Mouse (Mus musculus) CH12.LX (cell line): ENCODE measurements around the gene Retreg2. TPM values are rescaled to one million over a fixed set of nuclear protein-coding genes. Genes with fewer than 3 reads are reported as not detected.

Experiments
- DNase-seq: peaks from one replicate; pipeline ENCODE4 v3.0.0-alpha.2; 2013; ENCODE audit errors: extremely low read depth
- H3K27ac ChIP-seq: 2 replicates; pipeline ENCODE4 v1.5.1; 2012; ENCODE audit warnings: low read depth, mild to moderate bottlenecking, control low read depth, moderate library complexity; ENCODE audit not compliant: insufficient read depth
- H3K27me3 ChIP-seq: replicated peaks from 2 replicates; pipeline ENCODE3; 2012; ENCODE audit warnings: inconsistent platforms
- H3K36me3 ChIP-seq, 2 experiments: replicated peaks in 1 of 2; 2 replicates each; pipeline versions ENCODE3 to v1.6.1; 2012; ENCODE audit warnings: inconsistent platforms in 1 of 2, low read length in 1 of 2, mild to moderate bottlenecking in 1 of 2, mixed read lengths in 1 of 2, moderate library complexity in 1 of 2; ENCODE audit not compliant: control insufficient read depth in 1 of 2, insufficient read depth in 1 of 2
- H3K4me1 ChIP-seq, 2 experiments: 2 replicates each; pipeline ENCODE4 v1.6.1; 2012; ENCODE audit warnings: inconsistent platforms in 1 of 2, moderate library complexity in 1 of 2; ENCODE audit not compliant: insufficient read depth in 2 of 2, control insufficient read depth in 1 of 2
- H3K4me2 ChIP-seq: 2 replicates; pipeline ENCODE4 v1.6.1; 2012; ENCODE audit warnings: low read depth, mild to moderate bottlenecking, control low read depth; ENCODE audit not compliant: poor library complexity, insufficient read depth, severe bottlenecking
- H3K4me3 ChIP-seq, 3 experiments: fragments of 150-350 bp in 1 of 3; sonication (generic) in 1 of 3; replicated peaks in 1 of 3; 2 replicates each; pipeline versions ENCODE3 to v1.5.1; 2011 to 2012; ENCODE audit warnings: low read depth in 2 of 3, low read length in 2 of 3, mild to moderate bottlenecking in 2 of 3, moderate library complexity in 2 of 3, control low read depth in 1 of 3, improper control_type of control experiment in 1 of 3, inconsistent platforms in 1 of 3, mixed read lengths in 1 of 3; ENCODE audit not compliant: poor library complexity in 1 of 3
- H3K79me2 ChIP-seq: replicated peaks from 2 replicates; pipeline ENCODE4 v1.6.1; 2012; ENCODE audit warnings: mild to moderate bottlenecking, moderate library complexity; ENCODE audit not compliant: control insufficient read depth, poor library complexity, insufficient read depth, severe bottlenecking; ENCODE audit errors: extremely low read depth
- H3K9ac ChIP-seq: 2 replicates; pipeline ENCODE4 v1.6.1; 2012; ENCODE audit warnings: low read depth, mild to moderate bottlenecking, control low read depth, moderate library complexity; ENCODE audit not compliant: insufficient read depth
- H3K9me3 ChIP-seq: replicated peaks from 2 replicates; pipeline ENCODE3; 2012; ENCODE audit warnings: low read length, inconsistent platforms, mixed read lengths
- BHLHE40 ChIP-seq: IDR thresholded peaks from 2 replicates; pipeline ENCODE4 v1.6.1; 2011; ENCODE audit warnings: mild to moderate bottlenecking, low read depth, low read length, improper control_type of control experiment
- CHD2 ChIP-seq: IDR thresholded peaks from 2 replicates; pipeline ENCODE4 v1.6.1; 2011; ENCODE audit warnings: low read length, improper control_type of control experiment
- CTCF ChIP-seq, 2 experiments: IDR thresholded peaks in 1 of 2; conservative IDR thresholded peaks in 1 of 2; 2 replicates each; pipeline ENCODE4 v1.5.1; 2011 to 2012; ENCODE audit warnings: low read depth in 2 of 2, low read length in 2 of 2, improper control_type of control experiment in 1 of 2, inconsistent platforms in 1 of 2, mild to moderate bottlenecking in 1 of 2, moderate library complexity in 1 of 2
- E2F4 ChIP-seq: IDR thresholded peaks from 2 replicates; pipeline ENCODE4 v1.6.1; 2011; ENCODE audit warnings: low read depth, low read length, improper control_type of control experiment; ENCODE audit not compliant: insufficient replicate concordance
- EP300 ChIP-seq: IDR thresholded peaks from 2 replicates; pipeline ENCODE4 v1.6.1; 2011; ENCODE audit warnings: low read length, improper control_type of control experiment
- ETS1 ChIP-seq: conservative IDR thresholded peaks from 2 replicates; pipeline ENCODE4 v1.6.1; 2012; ENCODE audit warnings: low read depth, mild to moderate bottlenecking, inconsistent platforms, low read length, improper control_type of control experiment, moderate library complexity
- GABPA ChIP-seq: IDR thresholded peaks from 2 replicates; pipeline ENCODE4 v1.6.1; 2012; ENCODE audit warnings: low read depth, low read length, improper control_type of control experiment, inconsistent platforms; ENCODE audit not compliant: insufficient replicate concordance
- HCFC1 ChIP-seq: IDR thresholded peaks from 2 replicates; pipeline ENCODE4 v1.6.1; 2012; ENCODE audit warnings: low read depth, mild to moderate bottlenecking, inconsistent platforms, low read length, improper control_type of control experiment
- IRF4 ChIP-seq: IDR thresholded peaks from 2 replicates; pipeline ENCODE4 v1.6.1; 2014; ENCODE audit warnings: low read depth, mild to moderate bottlenecking, inconsistent platforms, low read length, improper control_type of control experiment
- JUN ChIP-seq: IDR thresholded peaks from 2 replicates; pipeline ENCODE4 v1.6.1; 2011; ENCODE audit warnings: low read depth, mild to moderate bottlenecking, low read length, improper control_type of control experiment, moderate library complexity; ENCODE audit not compliant: insufficient read depth
- JUND ChIP-seq: conservative IDR thresholded peaks from 2 replicates; pipeline ENCODE4 v1.6.1; 2011; ENCODE audit warnings: low read depth, low read length, improper control_type of control experiment
- KAT2A ChIP-seq: IDR thresholded peaks from 2 replicates; pipeline ENCODE4 v1.6.1; 2012; ENCODE audit warnings: low read length, improper control_type of control experiment, inconsistent platforms; ENCODE audit not compliant: insufficient replicate concordance
- MAFK ChIP-seq: IDR thresholded peaks from 2 replicates; pipeline ENCODE4 v1.6.1; 2011; ENCODE audit warnings: low read length, improper control_type of control experiment; ENCODE audit not compliant: insufficient replicate concordance
- MAX ChIP-seq: IDR thresholded peaks from 2 replicates; pipeline ENCODE4 v1.6.1; 2011; ENCODE audit warnings: low read length, improper control_type of control experiment
- MAZ ChIP-seq: IDR thresholded peaks from 2 replicates; pipeline ENCODE4 v1.6.1; 2012; ENCODE audit warnings: low read depth, mild to moderate bottlenecking, inconsistent platforms, low read length, improper control_type of control experiment, moderate library complexity
- MEF2A ChIP-seq: IDR thresholded peaks from 2 replicates; pipeline ENCODE4 v1.6.1; 2014; ENCODE audit warnings: low read depth, mild to moderate bottlenecking, inconsistent platforms, low read length, improper control_type of control experiment, borderline replicate concordance
- MXI1 ChIP-seq: IDR thresholded peaks from 2 replicates; pipeline ENCODE4 v1.6.1; 2011; ENCODE audit warnings: mild to moderate bottlenecking, low read depth, low read length, improper control_type of control experiment
- MYC ChIP-seq: IDR thresholded peaks from 2 replicates; pipeline ENCODE4 v1.6.1; 2011; ENCODE audit warnings: low read depth, mild to moderate bottlenecking, improper control_type of control experiment, low read length
- NELFE ChIP-seq: IDR thresholded peaks from 2 replicates; pipeline ENCODE4 v1.6.1; 2011; ENCODE audit warnings: low read depth, low read length, improper control_type of control experiment
- NRF1 ChIP-seq: IDR thresholded peaks from 2 replicates; pipeline ENCODE4 v1.6.1; 2014; ENCODE audit warnings: low read depth, mild to moderate bottlenecking, inconsistent platforms, low read length, improper control_type of control experiment, moderate library complexity
- PAX5 ChIP-seq: IDR thresholded peaks from 2 replicates; pipeline ENCODE4 v1.6.1; 2012; ENCODE audit warnings: low read length, inconsistent platforms, mixed read lengths
- POLR2AphosphoS2 ChIP-seq: IDR thresholded peaks from 2 replicates; pipeline ENCODE4 v1.6.1; 2011; ENCODE audit warnings: low read depth, low read length, improper control_type of control experiment
- RAD21 ChIP-seq: IDR thresholded peaks from 2 replicates; pipeline ENCODE4 v1.6.1; 2011; ENCODE audit warnings: low read depth, mild to moderate bottlenecking, low read length, improper control_type of control experiment, moderate library complexity
- RCOR1 ChIP-seq: conservative IDR thresholded peaks from 2 replicates; pipeline ENCODE4 v1.6.1; 2012; ENCODE audit warnings: low read depth, mild to moderate bottlenecking, inconsistent platforms, low read length, improper control_type of control experiment
- SIN3A ChIP-seq: IDR thresholded peaks from 2 replicates; pipeline ENCODE4 v1.6.1; 2012; ENCODE audit warnings: low read length, improper control_type of control experiment, inconsistent platforms
- SMC3 ChIP-seq: IDR thresholded peaks from 2 replicates; pipeline ENCODE4 v1.6.1; 2011; ENCODE audit warnings: low read depth, low read length, improper control_type of control experiment
- TCF12 ChIP-seq: IDR thresholded peaks from 2 replicates; pipeline ENCODE4 v1.6.1; 2014; ENCODE audit warnings: low read depth, mild to moderate bottlenecking, inconsistent platforms, low read length, improper control_type of control experiment
- UBTF ChIP-seq: IDR thresholded peaks from 2 replicates; pipeline ENCODE4 v1.6.1; 2012; ENCODE audit warnings: low read depth, mild to moderate bottlenecking, inconsistent platforms, low read length, improper control_type of control experiment, moderate library complexity
- USF2 ChIP-seq: conservative IDR thresholded peaks from 2 replicates; pipeline ENCODE4 v1.6.1; 2011; ENCODE audit warnings: low read depth, low read length, improper control_type of control experiment
- ZKSCAN1 ChIP-seq: IDR thresholded peaks from 2 replicates; pipeline ENCODE4 v1.6.1; 2012; ENCODE audit warnings: low read depth, inconsistent platforms, low read length, improper control_type of control experiment, borderline replicate concordance
- ZMIZ1 ChIP-seq: IDR thresholded peaks from 2 replicates; pipeline ENCODE4 v1.6.1; 2012; ENCODE audit warnings: low read depth, mild to moderate bottlenecking, inconsistent platforms, low read length, improper control_type of control experiment
- ZNF384 ChIP-seq: IDR thresholded peaks from 2 replicates; pipeline ENCODE4 v1.6.1; 2012; ENCODE audit warnings: low read depth, low read length, improper control_type of control experiment, inconsistent platforms
- dilution Hi-C: fragments of 300-500 bp; cut with MboI; formaldehyde crosslinking; loops from 2 replicates; pipeline ENCODE4 v1.14.3; 2020; ENCODE audit warnings: low sequenced_read_pairs; ENCODE audit not compliant: extremely low pct_unique_long_range_greater_than_20kb, extremely low pct_ligation_motif_present
- in situ Hi-C: fragments of 300-500 bp; cut with MboI; formaldehyde crosslinking; loops from 3 replicates; pipeline ENCODE4 v1.14.3; 2019; ENCODE audit warnings: low sequenced_read_pairs, low pct_ligation_motif_present, low pct_unique_long_range_greater_than_20kb, mixed read lengths
- polyA plus RNA-seq: library from polyadenylated mRNA; unstranded; fragments of >175 nt; gene quantifications from 2 replicates; pipeline ENCODE4 v1.2.1, GENCODE M21; 2012; ENCODE audit warnings: low read depth; ENCODE audit not compliant: insufficient read length
- total RNA-seq, 2 experiments: library from RNA; depleted of rRNA; stranded (reverse); fragments of 300-350 nt in 1 of 2; fragments of >200 nt in 1 of 2; gene quantifications; 2 replicates each; pipeline ENCODE4 v1.2.3; 2012 to 2014

Gene Retreg2
- total and polyA plus RNA-seq, 3 experiments = 14.6 to 27.9 (median 26.5) TPM

DNA sequence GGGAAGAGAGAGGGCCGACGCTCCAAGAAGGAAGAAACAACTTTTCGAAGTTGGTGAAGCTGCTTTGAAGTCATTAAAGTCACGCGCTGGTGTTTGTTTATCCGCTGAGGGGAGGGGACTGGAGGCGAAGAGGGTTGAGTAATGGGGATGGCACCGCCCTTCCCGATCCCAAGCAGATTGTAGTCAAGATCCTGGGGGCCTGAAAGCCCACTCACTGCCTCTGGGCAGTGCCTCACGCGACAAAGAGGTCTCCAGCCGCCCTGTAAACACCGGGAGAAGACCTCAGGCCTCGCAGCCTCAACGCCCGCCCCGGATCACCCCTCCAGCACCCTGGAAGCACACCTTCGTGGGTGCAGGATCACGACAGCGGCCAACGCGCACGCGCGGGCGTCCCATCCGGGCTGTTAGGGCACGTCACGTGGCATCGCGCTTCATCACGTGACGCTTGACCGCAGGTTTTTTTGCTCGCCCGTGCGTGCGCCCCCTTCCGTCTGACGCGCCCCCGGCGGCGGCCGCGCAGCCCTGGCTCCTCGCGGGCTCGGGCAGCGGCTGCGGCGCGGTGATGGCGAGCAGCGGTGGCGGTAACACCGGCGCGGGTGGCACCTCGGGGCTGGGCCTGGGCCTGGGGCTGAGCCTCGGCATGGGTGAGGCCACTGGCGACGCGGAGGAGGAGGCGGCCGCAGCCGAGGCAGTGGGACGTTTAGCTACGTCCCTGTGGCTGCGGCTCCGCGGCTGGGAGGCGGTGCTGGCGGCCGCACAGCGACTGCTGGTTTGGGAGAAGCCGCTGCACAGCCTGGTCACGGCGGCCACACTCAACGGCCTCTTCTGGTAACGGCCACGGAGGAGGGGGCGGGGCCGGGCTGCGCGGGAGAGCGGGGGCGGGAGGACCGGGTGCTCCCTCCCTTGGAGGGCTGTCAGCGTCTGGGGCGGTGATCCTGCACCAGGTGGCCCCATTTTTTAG lies at the start of gene Retreg2, which contains the start of gene Cnppd1 (continued):
- TF ChIP-seq E2F4 = no peak
- TF ChIP-seq, all 38 proteins: peak for 24

DNA sequence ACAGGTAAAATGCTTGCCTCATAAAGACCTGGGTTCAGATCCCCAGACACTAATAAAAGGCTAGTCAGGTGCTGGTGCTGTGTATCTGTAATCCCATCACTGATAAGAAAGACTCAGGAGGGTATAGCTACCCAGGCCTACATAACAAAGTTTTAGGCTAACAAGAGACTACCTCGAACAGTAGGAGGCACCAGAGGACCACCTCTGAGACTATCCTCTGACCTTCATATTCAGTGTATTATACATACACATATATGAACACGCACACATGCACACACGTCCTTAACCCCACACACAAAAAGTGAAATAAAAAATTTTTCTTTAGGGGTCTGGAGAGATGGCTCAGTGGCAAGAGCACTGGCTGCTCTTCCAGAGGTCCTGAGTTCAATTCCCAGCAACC lies 20.4 kb upstream of the Retreg2 start:
- H3K4me2 ChIP-seq = no peak overlapping the region
- H3K27ac ChIP-seq = no peak overlapping the region
- no peaks in the 10 kb centered on the region for H3K79me2 ChIP-seq
- peaks cover 9 to 16% of the 10 kb centered on the region in 2 experiments for H3K4me1 ChIP-seq
- dilution Hi-C loops = no loop called here
- no peaks in the 10 kb centered on the region for H3K27me3 ChIP-seq
- TF ChIP-seq RCOR1 = no peak
- no peak for TF ChIP-seq NRF1
- TF ChIP-seq USF2 = no peak
- TF ChIP-seq MXI1 = no peak
- no peak for TF ChIP-seq TCF12
- TF ChIP-seq HCFC1 = no peak
- TF ChIP-seq CHD2 = no peak
- no peak for TF ChIP-seq GABPA
- no peak for TF ChIP-seq IRF4
- TF ChIP-seq E2F4 = no peak
- no peak for TF ChIP-seq KAT2A
- TF ChIP-seq EP300 = no peak
- TF ChIP-seq ZKSCAN1 = no peak
- no peak for TF ChIP-seq ZMIZ1
- TF ChIP-seq CTCF (conservative IDR thresholded peaks at IDR 0.05 in 1 of 2, IDR thresholded peaks at IDR 0.05 in 1 of 2; ENCODE audit: low read depth in 2 of 2, low read length in 2 of 2) = peak; percentile 34 to 71; a peak in 3 of 4 replicates
- no peak for TF ChIP-seq JUN
- no peak for TF ChIP-seq ETS1
- TF ChIP-seq PAX5 = no peak
- TF ChIP-seq MAFK = no peak
- TF ChIP-seq MAZ = no peak
- 0 out of 2 replicates have a peak, but pooled peaks have one; percentile 28 for TF ChIP-seq MYC
- TF ChIP-seq SIN3A = no peak
- TF ChIP-seq NELFE = no peak
- peak; percentile 74 for TF ChIP-seq RAD21
- no peak for TF ChIP-seq BHLHE40
- TF ChIP-seq SMC3 = peak; percentile 48
- no peak for TF ChIP-seq ZNF384
- TF ChIP-seq MAX = no peak
- TF ChIP-seq JUND = no peak
- no peak for TF ChIP-seq MEF2A
- no peak for TF ChIP-seq UBTF
- TF ChIP-seq POLR2AphosphoS2 = no peak
- H3K9ac ChIP-seq = no peak overlapping the region
- no peaks in the 10 kb centered on the region for H3K36me3 ChIP-seq
- no peak overlapping the region for H3K4me3 ChIP-seq
- DNase-seq = no peak
- in situ Hi-C loops = no loop called here
- no peaks in the 10 kb centered on the region for H3K9me3 ChIP-seq
